Mouse (Mus musculus): ENCODE data around the gene Scaf8.

DNA sequence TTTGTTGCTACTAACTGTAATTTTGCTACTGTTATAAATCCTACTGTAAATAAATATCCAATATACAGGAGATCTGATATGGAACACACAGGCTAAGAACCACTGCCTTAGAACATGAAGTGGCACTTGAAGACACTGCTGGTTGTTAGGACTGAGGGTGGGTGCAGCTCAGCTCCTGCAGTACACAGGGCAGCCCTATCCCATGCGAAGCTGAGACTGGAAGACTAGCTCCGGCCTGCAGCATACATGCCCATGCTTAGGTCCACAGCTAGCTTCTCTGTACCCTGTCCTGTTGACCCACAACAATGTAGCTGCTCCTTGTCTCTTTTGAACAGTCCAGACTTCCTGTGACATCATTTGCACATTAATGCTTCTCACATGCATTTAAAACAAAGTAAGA is 100.1 kb downstream of the Scaf8 start:
- no peak for TF ChIP-seq EP300 (IDR thresholded peaks at IDR 0.05)
- TF ChIP-seq CTCF (IDR thresholded peaks at IDR 0.05), result no peak

Data from lung, postnatal 0 days (tissue).